Mouse (Mus musculus): ENCODE data around the gene Apold1. TPM values are rescaled to one million over a fixed set of nuclear protein-coding genes. Genes with fewer than 3 reads are reported as not detected.

The Apold1 gene
- total and polyA plus RNA-seq, 3 experiments = 0.08 to 0.12 TPM; not detected in 1

- TF ChIP-seq MAX (IDR thresholded peaks at IDR 0.05; ENCODE audit: low read length) = peak; percentile 5; the same call in 1 of the 2 replicates
- peak; percentile 97 for TF ChIP-seq GATA1 (IDR thresholded peaks at IDR 0.05; ENCODE audit: low read depth, low read length)
Observed at GRCm38 (mm10) chr6:134951364-134951763, 30.2 kb upstream of the Apold1 start (continued).

GRCm38 (mm10) chr6:134953976-134954375 lies 27.5 kb upstream of the Apold1 start:
- H3K9ac ChIP-seq (ENCODE audit: control insufficient read depth, low read depth, low read length, poor library complexity, severe bottlenecking) = no peak overlapping the region
- peaks cover 12 to 24% of the 10 kb centered on the region in 2 experiments for H3K4me1 ChIP-seq (ENCODE audit: control insufficient read depth in 1 of 2, insufficient read depth in 2 of 2, low read length in 2 of 2)
- no peak overlapping the region for H3K4me3 ChIP-seq (ENCODE audit: control insufficient read depth in 1 of 2, insufficient read depth in 1 of 2, low read depth in 2 of 2, low read length in 2 of 2)
- no peak overlapping the region for H3K27ac ChIP-seq (ENCODE audit: control insufficient read depth, low read depth, low read length)
- no peaks in the 10 kb centered on the region for H3K27me3 ChIP-seq (ENCODE audit: control insufficient read depth in 1 of 2, insufficient read depth in 2 of 2, low read length in 2 of 2)
- H3K9me3 ChIP-seq (replicated peaks; ENCODE audit: insufficient read depth, low read length) = no peaks in the 10 kb centered on the region
- H3K36me3 ChIP-seq (ENCODE audit: control insufficient read depth in 1 of 2, insufficient read depth in 2 of 2, low read length in 2 of 2) = peaks cover 3 to 22% of the 10 kb centered on the region in 2 experiments; a peak in 3 of 4 replicates
- TF ChIP-seq MYB (IDR thresholded peaks at IDR 0.05; ENCODE audit: low read depth, low read length) (no peak), POLR2AphosphoS5 (IDR thresholded peaks at IDR 0.05; ENCODE audit: borderline replicate concordance, low read depth, low read length) (no peak), UBTF (IDR thresholded peaks at IDR 0.05; ENCODE audit: borderline replicate concordance, insufficient read depth, low read depth, low read length) (no peak), POLR2A (IDR thresholded peaks at IDR 0.05; ENCODE audit: control insufficient read depth in 1 of 2, insufficient read depth in 1 of 2, low read depth in 1 of 2, low read length in 2 of 2, poor library complexity in 1 of 2) (no peak), HCFC1 (IDR thresholded peaks at IDR 0.05; ENCODE audit: low read depth, low read length) (no peak), NELFE (IDR thresholded peaks at IDR 0.05; ENCODE audit: low read depth, low read length) (no peak), MAZ (IDR thresholded peaks at IDR 0.05; ENCODE audit: low read depth, low read length) (no peak), EP300 (IDR thresholded peaks at IDR 0.05; ENCODE audit: low read depth in 1 of 2, low read length in 2 of 2) (no peak), MEF2A (IDR thresholded peaks at IDR 0.05; ENCODE audit: extremely low read depth, insufficient replicate concordance, low read depth, low read length, poor library complexity, severe bottlenecking) (no peak), GABPA (IDR thresholded peaks at IDR 0.05; ENCODE audit: low read depth, low read length) (no peak), TCF12 (IDR thresholded peaks at IDR 0.05; ENCODE audit: low read depth, low read length) (no peak), ZC3H11A (IDR thresholded peaks at IDR 0.05; ENCODE audit: low read depth, low read length) (no peak), MAFK (IDR thresholded peaks at IDR 0.05; ENCODE audit: borderline replicate concordance, low read depth, low read length) (no peak), ZMIZ1 (IDR thresholded peaks at IDR 0.05; ENCODE audit: low read depth, low read length) (no peak), POLR2AphosphoS2 (IDR thresholded peaks at IDR 0.05; ENCODE audit: low read length) (no peak), GATA1 (IDR thresholded peaks at IDR 0.05; ENCODE audit: low read depth, low read length) (no peak), CHD1 (IDR thresholded peaks at IDR 0.05; ENCODE audit: low read depth, low read length) (no peak), JUND (IDR thresholded peaks at IDR 0.05; ENCODE audit: low read depth, low read length) (no peak), MXI1 (IDR thresholded peaks at IDR 0.05; ENCODE audit: low read depth, low read length) (no peak)
- no peak for DNase-seq (ENCODE audit: low read depth, low spot score)
- no peaks in the 10 kb centered on the region for H3K79me2 ChIP-seq (ENCODE audit: control insufficient read depth, insufficient read depth, low read length, poor library complexity)
